Mouse (Mus musculus): ENCODE results near the gene Med24. TPM values are rescaled to one million over a fixed set of nuclear protein-coding genes. Genes with fewer than 3 reads are reported as not detected.

Gene Med24
- total RNA-seq (2015; ENCODE audit: low replicate concordance) (30.6 and 57.7 TPM in 2 replicates), total RNA-seq (2017; ENCODE audit: low replicate concordance) (14.7 and 25.0 TPM in 2 replicates)

DNA sequence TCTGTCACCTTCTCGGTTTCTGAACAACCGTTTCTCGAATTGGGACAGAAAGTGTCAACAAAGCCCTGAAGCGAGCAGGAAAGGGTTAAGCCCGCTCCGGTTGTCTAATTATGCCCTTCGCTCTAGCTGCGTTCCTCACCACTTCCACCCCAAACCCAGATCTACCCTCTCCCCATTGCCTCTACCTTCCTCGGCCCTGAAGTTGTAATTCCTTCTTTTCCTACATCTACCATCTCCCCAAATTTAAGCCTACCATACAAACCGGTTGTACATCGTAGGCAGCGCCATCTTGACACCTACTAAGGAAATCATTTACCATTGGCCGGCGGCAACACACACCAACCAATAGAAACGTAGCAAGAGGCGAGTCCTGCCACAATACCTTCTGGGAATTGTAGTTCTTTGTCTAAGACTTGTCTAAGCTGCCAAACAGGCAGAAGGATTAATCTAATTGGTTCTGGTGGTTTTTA is at the start of gene Med24:
TSS of gene Med24 (minus strand) at position 317 of the 470 bp plus-strand sequence.
- ATAC-seq (replicated peaks; ENCODE audit: low FRiP score, poor library complexity, severe bottlenecking), result peak; percentile 100

DNA sequence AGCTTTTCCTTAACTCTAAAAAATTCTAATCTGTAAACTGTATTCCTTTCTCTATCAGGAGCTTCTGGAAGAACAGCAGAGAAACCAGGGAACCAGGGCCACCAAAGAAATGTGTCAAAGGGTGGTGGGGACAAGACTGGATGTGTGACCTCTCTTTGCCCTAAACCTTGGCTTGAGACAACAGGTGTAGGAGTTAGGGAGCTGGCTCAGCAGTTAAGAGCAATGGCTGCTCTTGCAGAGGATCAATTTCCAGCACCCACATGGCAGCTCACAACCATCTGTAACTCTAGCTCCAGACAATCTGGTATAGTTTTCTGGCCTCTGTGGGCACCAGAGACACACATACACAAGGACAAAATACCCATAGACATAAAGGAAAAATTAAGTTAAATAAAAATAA is 48.7 kb upstream of the Med24 start:
- no peak for ATAC-seq (replicated peaks; ENCODE audit: low FRiP score, poor library complexity, severe bottlenecking)

DNA sequence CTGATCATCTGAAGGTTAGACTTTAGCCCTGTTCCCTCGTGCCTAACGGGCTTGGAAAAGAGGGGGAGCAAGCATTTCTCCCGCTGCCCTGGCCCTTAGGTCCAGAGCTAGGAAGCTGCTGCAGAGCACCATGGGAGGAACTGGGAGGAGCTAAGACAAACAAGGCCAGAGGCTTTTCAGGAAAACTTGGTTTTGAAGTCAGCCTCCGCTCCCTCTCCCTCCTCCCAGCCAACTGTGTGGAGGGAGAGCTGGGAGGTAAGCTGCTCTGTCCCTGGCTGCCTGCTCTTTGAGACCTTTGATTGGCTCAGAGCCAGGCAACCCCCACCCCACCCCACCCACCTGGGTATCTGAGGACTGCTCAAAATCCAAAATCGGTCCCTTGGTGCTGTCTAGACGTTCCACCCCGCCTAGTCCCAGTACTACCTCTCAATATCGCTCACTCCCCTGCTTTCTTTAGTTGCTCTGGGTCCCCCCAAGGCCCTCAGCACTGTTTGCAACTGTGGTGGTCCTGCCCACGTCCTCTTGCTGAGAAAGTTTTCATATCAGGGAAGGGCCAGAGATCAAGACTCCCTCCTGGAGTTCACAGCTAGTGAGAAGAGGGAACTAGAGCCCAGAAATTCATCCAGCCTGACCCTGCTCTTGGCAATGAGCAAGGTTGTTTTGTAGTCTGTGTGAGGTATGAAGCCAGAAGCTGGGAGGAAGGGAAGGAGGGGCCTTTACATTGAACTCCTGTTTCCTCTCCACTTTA is 47.8 kb upstream of the Med24 start:
- no peak for ATAC-seq (replicated peaks; ENCODE audit: low FRiP score, poor library complexity, severe bottlenecking)

DNA sequence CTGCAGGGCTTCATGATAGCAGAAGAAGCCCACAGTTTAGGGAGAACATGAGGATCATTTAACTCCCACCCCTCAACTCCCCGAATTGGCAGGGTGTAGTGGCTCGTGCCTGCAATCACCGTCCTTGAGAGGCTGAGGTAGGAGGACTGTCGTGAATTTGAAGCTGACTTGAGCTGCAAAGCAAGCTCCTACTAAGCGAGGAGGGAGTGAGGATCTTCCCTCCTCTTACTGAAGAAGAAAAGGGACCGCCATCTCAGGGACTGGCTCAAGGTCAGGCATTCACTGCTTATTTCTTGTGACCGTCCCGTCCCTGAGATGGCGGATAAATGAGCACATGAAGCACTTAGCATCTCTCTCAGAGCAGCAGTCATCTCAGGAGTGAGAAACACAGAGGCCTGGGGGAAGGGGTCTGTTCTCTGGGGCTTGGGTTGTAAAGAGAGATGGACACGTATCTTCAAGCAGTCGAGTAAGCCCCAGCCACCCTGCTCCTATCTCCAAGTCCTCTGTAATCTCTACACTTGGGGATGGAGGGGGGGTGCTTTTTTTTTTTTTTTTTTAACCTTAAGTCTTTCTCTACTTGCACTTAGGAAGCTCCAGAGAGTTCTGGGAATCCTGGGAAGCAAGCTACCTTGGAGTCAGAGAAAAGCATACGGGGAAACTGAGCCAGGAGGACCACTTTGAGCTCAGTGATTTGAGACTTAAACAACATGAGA is 47.0 kb upstream of the Med24 start:
- ATAC-seq (replicated peaks; ENCODE audit: low FRiP score, poor library complexity, severe bottlenecking), result no peak

DNA sequence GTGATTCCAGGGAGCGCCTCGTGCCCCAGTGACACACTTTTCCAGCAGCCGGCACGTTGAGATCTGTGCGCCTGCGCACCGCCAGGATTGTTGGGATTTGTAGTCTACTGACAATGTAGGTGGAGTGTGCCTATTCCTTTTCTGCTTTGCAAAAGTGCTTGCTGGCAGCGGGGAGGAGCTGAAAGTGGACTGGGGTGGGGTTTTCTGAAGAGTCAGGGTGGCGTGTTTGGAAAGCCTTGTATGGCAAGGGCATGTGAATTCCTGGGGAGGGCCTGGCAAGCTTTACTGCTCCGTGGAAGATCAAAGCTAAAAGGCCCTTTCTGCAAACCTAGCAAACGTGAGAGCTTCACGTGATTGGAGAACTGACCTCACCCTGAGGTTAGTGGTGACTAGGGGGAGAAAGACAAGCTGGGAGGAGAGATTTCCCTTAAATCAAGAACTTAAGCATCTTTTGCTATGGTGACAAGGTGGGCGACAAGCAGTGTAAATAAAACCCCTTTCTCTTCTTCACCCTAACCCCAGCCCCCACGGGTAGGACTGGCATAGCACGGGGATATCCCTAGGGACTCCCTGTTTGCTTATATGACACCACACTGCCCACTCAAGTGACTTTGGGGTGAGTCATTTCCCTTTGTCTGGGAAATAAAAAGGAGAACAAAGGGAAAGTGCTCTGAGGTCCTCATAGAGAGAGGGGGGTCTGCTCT is 46.3 kb upstream of the Med24 start:
- ATAC-seq (replicated peaks; ENCODE audit: low FRiP score, poor library complexity, severe bottlenecking), result peak; percentile 33

DNA sequence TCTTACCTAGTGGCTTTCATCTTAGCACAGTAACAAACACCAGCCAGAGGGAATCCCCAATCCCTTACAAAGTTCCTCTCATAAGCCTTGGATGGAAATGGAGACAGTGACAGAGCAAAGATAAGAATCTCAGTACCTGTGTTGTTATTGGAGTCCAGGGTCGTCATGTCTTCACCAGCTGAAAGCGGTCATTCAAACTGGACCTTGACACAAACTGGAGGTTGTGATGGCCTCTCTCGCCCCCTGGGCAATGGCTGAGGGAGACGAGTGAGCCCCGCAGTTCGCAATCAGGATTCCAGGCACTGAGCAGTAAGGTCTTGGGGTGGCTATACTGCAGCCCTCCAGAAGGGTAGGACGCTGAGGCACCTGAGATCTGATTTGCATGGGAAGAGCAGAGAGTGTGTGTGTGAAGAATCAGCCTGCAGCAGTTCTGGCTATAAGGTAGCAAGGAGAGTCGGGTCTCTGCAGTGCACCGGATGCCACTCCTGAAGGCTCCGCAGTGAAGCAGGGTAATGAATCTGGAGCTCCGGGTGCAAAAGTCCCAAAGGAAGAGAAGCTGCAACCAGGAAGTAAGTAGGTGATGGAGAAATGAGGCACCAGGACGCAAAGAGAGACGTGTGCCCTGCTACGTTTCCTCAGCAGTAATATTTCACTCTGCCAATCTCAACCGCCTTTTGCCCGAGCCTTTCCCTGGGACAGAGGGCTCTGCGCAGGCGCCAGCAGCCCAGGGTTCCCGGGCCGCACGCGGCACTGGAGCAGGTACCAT is 45.5 kb upstream of the Med24 start, which contains the start of gene Nr1d1:
TSS of gene Nr1d1 (minus strand) at position 752 of the 766 bp plus-strand sequence.
- ATAC-seq (replicated peaks; ENCODE audit: low FRiP score, poor library complexity, severe bottlenecking), result no peak

DNA sequence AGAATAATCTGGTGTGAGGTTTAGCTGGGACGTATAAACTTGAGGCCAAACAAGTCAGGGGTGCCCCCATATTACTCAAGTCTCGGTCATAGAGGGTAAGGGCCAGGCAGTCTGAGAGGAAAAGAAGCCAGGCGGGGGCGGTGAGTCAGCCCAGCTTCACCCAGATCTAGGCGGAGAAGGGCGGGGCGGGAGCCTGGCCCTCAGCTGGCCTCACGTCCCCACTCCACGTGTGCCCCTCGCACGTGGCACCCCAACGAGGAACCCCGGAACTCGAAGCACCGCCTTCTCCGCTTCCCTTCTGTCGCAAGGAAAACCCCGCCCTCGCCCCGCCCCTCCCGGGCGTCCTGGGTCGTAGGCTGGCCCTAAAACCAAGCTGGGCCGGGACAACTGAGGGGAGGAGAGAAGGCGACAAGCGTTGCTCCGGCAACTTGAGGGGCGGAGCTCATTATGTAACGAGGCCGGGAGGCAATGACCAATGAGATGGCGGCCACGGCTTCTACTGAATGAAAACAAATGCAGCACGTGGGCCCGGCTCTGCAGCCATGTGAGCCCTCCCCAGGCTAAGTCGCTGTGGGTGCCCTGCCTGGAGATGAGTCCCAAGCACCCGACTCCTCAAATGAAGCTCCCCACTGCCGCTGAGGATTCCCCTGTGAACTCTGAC is 44.5 kb upstream of the Med24 start:
- ATAC-seq (replicated peaks; ENCODE audit: low FRiP score, poor library complexity, severe bottlenecking), result peak; percentile 92

DNA sequence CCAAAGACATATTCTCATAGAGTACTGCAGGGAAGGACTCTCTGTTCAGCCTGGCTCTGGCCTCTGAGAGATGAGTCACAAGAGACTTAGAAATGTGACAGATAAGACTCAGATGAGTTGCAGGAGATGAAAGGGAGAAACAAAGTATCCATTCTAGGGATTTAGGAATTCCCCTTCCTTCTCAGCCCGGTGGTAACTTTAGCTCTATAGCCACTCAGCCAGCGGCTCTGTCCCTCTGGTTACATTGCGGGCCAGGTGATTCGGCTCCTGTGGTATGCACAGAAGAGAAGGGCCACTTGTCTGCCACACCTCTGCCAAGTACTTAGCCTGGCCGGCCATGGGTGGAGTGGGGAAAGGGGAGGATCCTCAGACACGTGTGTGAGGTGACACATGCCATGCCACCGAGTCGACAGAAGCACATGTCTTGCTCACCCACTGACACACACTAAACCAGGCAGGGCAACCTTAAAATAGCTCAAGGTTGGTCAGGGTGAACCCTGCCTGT is 43.5 kb upstream of the Med24 start:
- no peak for ATAC-seq (replicated peaks; ENCODE audit: low FRiP score, poor library complexity, severe bottlenecking)

DNA sequence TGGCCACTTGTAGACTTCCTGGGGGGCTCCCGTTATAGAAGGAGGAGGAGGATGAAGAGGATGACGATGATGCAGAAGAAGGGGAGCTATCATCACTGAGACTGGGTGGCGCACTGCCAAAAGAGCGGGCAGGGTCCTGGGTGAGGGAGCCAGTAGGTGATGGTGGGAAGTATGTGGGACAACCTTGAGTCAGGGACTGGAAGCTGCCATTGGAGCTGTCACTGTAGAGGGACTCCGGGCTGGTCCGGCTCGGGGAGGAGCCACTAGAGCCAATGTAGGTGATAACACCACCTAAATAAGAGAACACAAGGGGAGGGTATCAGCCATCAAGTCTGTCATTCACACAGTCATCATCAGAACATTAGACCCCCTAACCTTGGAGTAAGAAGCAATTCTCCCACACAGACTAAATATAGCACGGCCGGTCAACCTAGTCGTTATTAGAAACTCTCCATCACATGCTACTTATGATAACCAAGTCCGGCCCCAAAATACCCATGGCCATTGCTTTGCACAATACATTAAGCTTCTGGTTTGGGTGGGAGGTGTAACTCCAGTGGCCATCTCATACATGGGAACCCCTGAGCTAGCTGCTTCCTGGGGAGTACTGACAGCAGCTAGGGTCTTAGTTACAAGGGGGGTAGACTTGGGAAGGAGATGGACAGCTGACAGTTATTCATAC is 42.8 kb upstream of the Med24 start:
- ATAC-seq (replicated peaks; ENCODE audit: low FRiP score, poor library complexity, severe bottlenecking), result no peak

DNA sequence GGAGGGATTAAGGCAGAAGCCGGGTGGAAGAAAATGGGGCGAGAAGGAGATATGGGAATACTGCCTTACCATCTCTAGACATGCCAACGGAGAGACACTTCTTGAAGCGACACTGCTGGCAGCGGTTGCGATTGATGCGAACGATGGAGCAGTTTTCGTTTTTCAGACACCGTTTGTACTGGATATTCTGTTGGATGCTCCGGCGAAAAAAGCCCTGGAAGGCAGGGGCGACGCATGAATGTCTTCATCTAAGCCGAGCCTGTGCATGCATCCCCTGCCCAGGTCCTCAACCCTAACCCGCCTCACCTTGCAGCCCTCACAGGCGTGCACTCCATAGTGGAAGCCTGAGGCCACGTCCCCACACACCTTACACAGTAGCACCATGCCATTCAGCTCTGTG is 41.9 kb upstream of the Med24 start:
- ATAC-seq (replicated peaks; ENCODE audit: low FRiP score, poor library complexity, severe bottlenecking), result no peak

DNA sequence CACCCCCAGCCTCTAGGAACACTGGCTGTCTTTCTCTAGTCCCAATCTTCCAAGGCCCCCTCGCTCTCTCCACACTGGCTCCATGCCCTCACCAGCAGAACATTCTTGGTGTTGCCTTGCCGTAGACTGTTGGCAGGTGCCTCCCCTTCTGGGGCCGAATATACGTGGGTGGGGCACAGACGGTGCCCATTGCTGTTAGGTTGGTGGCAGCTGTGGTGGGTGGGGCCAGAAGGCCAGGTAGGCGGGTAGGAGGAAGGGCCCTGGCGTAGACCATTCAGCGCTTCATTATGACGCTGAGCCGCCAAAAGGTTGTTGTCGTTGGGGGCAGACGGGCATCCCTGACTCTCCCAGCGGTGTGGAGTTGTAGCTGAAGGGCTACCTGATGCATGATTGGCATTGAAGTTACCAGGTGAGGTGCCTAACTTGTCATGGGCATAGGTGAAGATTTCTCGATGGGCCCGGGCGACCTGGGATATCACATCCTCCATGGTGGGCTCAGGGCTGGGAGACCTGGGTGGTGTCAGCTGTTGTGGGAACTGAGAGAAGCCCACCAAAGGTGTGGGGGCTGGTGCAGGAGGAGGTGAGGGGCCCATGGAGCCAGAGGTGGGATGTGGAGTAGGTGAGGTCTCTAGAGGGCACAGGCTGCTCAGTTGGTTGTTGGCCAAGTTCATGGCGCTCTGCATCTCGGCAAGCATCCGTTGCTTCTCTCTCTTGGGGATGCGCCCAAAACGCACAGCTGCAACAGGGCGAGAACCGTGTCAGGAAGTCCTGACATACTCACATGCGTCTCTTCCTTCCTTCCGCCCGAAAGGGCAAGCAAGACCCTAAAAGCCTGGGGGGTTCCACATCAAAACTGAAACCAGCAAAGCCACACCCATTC is 41.1 kb upstream of the Med24 start:
- ATAC-seq (replicated peaks; ENCODE audit: low FRiP score, poor library complexity, severe bottlenecking), result no peak

DNA sequence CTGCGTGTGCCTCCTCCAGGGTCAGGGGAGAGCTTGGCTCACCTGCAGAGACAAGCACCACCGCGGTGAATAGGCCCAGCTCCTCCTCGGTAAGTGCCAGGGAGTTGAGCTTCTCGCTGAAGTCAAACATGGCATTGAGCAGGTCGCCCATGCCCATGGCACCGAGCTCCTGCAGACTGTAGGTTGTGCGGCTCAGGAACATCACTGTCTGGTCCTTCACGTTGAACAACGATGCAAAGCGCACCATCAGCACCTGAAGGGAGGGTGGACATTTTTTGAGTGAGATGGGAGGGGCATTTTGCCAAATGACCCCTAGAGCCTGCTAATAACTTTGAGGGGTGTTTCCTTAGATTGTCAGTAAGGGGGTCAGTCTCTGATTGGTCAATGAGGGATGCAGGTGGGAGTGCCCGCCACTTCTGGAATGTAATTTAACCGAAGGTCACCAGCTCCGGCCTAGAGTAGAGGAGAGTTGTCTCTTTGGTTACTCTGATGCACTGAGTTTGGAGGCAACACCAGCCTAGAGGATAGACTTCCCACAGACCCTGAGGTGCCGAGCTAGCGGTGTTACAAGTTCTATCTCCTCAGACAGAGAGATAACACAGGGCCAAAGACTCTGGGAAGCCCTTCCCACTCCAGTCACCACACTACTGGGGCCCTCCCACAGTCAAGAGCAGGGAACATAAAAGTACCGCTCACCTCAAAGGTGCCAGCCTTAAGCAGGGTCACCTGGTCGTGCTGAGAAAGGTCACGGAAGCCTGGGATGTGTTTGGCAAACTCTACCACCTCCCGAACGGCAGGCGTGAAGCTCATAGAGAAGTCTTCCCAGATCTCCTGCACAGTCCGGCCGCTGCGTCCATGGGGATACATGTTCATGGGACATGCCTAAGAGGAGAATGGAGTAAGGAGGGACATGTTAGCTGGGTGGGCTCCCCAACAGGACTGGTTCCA is 40.0 kb upstream of the Med24 start:
- ATAC-seq (replicated peaks; ENCODE audit: low FRiP score, poor library complexity, severe bottlenecking), result no peak

DNA sequence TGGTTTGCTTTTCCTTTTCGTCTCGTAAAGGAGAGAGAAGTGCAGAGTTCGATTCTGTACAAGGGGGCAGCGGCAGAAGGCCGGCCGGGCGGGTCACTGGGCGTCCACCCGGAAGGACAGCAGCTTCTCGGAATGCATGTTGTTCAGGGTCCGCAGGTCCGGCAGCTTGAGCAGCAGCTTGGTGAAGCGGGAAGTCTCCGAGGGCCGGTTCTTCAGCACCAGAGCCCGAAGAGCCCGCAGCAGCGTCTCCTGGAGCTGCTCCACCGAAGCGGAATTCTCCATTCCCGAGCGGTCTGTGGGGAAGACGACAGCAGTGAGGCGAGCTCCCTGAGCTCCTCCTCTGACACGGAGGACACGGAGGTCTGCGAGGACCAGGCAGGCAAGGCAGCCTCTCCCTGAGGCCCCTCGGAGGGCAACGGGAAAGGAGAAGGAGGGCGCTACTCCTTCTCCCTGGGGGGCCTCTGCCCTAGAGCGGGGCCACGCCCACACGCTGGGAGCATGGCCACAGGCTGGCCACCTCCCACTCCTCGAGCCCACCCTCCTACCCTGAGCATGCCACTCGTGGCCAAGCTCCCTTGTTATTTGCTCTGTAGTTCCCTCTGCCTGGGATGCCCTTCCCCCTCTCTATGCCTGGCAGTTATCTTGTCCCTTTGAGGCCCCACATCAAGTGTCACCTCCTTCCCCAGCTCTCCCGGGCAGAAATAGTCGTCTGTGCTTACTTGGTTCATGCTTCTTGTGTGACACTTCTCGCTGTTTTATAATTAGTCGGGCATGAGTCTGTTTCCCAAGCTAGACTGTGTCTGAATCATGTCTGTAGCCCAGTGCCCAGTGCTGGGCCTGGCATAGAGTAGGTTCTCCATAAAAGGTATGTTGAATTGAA is 39.1 kb upstream of the Med24 start:
- ATAC-seq (replicated peaks; ENCODE audit: low FRiP score, poor library complexity, severe bottlenecking), result no peak

DNA sequence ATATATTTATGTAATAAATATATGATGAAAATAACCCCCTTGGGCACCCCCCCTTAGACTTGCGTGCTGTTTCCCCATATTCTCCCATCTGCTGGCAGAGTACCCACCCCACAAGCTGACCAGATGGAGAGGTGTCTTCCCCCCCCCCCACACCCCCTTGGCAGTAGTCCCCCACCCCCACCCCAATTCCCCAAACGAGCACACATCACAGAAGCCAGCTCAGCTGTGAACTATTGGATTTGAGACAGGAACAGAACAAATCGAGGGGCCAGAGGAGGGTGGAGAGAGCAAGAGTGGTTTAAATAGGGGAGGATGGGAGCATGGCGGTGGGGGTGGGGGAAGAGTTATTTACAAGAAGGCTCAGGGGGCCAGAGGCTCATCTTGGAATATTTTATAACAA is 38.5 kb upstream of the Med24 start:
- no peak for ATAC-seq (replicated peaks; ENCODE audit: low FRiP score, poor library complexity, severe bottlenecking)

DNA sequence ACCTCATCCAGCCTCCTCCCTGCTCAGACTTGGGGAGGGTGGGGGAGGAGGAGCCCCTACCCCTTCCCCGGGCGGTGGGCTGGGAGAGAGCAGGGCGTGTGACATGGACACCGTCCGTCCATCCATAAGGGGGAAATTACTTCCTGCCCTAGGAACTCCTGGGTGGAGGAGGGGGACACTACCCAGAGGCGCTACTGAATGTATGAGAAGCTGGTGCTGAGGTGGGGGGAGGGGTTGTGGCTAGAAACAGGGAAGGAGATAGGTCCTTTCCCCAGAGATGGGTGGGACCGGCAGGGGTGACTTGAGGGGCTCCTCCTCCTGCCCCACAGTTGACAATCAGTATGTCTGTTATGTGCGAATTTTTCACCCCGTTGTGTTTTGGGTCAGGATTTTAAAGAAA is 38.0 kb upstream of the Med24 start:
- no peak for ATAC-seq (replicated peaks; ENCODE audit: low FRiP score, poor library complexity, severe bottlenecking)

DNA sequence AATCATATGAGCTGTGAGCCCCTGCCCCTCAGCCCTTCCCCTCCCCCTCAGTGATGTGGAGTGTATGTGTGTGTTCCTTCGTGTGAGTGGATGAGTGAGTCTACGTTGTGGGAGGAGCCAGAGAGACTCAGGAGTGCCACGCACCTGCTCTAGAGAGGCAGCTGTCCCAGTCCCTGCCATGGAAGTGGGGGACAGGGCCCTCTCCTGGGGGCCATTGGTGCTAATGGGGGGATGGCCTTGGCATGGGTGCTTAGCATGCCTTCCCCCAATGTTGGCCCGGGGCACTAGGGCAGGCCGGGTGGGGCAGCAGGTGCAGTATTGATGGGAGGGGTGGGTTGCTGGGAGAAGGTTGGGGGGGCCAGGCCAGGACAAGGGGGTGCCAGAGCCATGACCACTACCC is 37.6 kb upstream of the Med24 start:
- no peak for ATAC-seq (replicated peaks; ENCODE audit: low FRiP score, poor library complexity, severe bottlenecking)

Data from erythroid progenitor cell, adult 5-6 weeks (primary cell).